Mouse (Mus musculus) heart, adult 2 months (tissue): Measurements from ENCODE around the gene Atp5h.

Source experiments
- CTCF ChIP-seq: fragments of 200-600 bp; IDR thresholded peaks from 2 replicates; pipeline ENCODE4 v1.8.1; 2022; ENCODE audit warnings: antibody characterized with exemption, mild to moderate bottlenecking, moderate library complexity
- EP300 ChIP-seq: fragments of 200-500 bp; IDR thresholded peaks from 2 replicates; pipeline ENCODE4 v1.6.1; 2011; ENCODE audit warnings: low read depth, low read length, control low read depth; ENCODE audit not compliant: insufficient read depth
- POLR2A ChIP-seq: fragments of 200-500 bp; IDR thresholded peaks from 2 replicates; pipeline ENCODE4 v1.6.1; 2011; ENCODE audit warnings: mild to moderate bottlenecking, low read depth, low read length, control low read depth; ENCODE audit not compliant: insufficient read depth

DNA sequence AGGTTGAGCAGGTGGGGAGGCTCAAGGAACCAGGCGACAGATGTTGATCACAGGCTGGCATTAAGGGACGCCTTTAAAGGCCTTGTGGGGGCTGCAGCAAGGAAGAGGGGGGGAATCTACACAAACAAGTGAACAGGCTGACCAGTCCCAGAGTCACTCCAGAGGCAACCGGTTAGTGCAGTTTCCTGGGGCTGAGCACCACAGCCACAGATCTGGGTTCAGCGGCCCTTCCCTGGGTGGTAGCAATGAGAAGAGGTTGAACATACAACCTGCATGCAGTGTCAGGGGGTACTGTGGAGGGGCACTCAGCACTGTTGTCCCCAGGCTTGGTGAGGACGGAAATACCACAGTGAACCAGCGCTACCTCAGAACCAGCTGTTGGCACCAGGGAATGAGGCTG lies 13.6 kb upstream of the Atp5h start:
- no peak for TF ChIP-seq CTCF
- TF ChIP-seq EP300: no peak
- TF ChIP-seq POLR2A: no peak
